Mouse (Mus musculus): ENCODE measurements around the gene Zscan12. TPM values are rescaled to one million over a fixed set of nuclear protein-coding genes. Genes with fewer than 3 reads are reported as not detected.

Gene Zscan12
- total and polyA plus RNA-seq, 2 experiments from 2014 or later: 5.3 to 7.7 TPM

DNA sequence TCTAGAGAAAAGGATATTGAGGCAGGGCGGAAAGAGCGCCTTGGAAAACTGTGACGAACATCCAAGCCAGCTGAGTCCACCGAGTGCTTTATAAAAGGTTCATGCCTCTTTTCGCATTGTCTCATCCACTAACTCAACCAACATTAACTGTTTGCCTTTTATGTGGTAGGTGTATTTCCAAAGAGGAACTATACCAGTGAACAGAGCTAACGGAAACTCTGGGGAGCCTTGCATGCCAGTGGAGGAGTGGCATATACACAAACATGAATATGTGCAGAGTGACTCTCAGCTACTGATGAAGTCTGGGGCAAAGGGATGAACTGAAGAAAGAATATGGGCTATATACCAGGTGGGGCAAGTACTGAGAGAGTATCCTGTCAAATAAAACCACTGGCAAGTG, 39.2 kb upstream of the Zscan12 start:
- Histone ChIP-seq H3K9me3 (ENCODE audit: low read length) (no peaks in the 10 kb centered on the region), H3K27me3 (ENCODE audit: insufficient read depth, low read length) (no peaks in the 10 kb centered on the region), H3K4me1 (ENCODE audit: insufficient read depth, low read length) (no peaks in the 10 kb centered on the region), H3K9ac (replicated peaks; ENCODE audit: low read length) (no peak overlapping the region), H3K27ac (no peak overlapping the region), H3K4me2 (ENCODE audit: low read depth, low read length) (peak overlapping the region; percentile 58), H3K4me3 (ENCODE audit: low read length) (peak overlapping the region; percentile 40), H3K36me3 (ENCODE audit: insufficient read depth, low read length) (no peaks in the 10 kb centered on the region)
- ATAC-seq (no peak), DNase-seq (ENCODE audit: low spot score) (no peak)
- WGBS: 62% methylated on average over 6 of the region's 6 CpGs
- no peak for TF ChIP-seq CTCF (IDR thresholded peaks at IDR 0.05; ENCODE audit: low read depth)

DNA sequence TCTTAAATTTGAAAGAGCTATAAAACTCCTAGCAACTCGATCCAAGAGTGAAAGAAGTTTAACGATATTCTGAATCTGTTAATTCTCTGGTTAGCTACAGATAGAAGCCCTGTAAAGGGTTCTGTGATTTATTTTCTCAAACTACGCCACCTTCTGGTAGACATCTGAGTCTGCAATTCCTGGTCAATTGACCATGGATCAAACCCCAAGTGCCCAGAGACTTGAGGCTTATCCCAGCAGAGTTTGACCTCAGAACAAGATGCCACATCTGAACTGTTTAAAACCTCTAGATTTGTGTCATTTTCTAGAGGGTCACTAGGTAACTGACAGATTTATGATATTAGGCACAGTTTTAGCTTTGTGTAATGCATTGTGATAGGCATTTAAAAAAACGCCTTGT, 36.4 kb upstream of the Zscan12 start:
- DNase-seq (ENCODE audit: low spot score) (peak; percentile 66), ATAC-seq (peak; percentile 46)
- Histone ChIP-seq H3K4me1 (ENCODE audit: insufficient read depth, low read length) (no peaks in the 10 kb centered on the region), H3K27ac (no peak overlapping the region), H3K36me3 (ENCODE audit: insufficient read depth, low read length) (no peaks in the 10 kb centered on the region), H3K9ac (replicated peaks; ENCODE audit: low read length) (no peak overlapping the region), H3K9me3 (ENCODE audit: low read length) (no peaks in the 10 kb centered on the region), H3K27me3 (ENCODE audit: insufficient read depth, low read length) (no peaks in the 10 kb centered on the region), H3K4me2 (ENCODE audit: low read depth, low read length) (peak overlapping the region; percentile 68), H3K4me3 (ENCODE audit: low read length) (peak overlapping the region; percentile 40)
- TF ChIP-seq CTCF (IDR thresholded peaks at IDR 0.05; ENCODE audit: low read depth): peak; percentile 60
- 10% methylated on average over 4 of the region's 4 CpGs for WGBS

DNA sequence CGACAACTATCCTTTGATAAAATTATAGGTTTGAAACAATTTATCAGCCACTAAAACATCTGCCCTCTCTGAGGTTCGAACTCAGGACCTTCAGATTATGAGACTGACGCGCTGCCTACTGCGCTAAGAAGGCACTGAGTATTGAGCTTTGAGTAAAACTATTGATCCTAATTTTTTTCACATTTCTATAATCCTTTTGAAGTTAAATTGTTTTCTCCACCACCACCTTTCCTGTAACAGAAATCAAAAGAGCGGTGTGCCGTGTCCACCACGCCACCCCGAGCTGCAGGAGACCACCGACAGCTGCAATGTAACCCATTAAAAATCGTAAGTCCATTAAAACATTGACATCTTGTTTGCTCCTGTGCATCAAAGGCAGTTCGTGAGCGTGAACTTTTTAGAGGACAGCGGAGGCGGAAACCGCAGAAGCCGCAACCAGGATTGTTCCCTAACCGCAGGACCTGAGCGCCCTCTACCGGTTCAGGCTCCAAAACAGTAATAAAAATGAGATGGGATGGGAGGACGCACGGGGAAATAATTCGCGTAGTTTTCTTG, 35.9 kb upstream of the Zscan12 start:
- H3K36me3 ChIP-seq (ENCODE audit: insufficient read depth, low read length): no peaks in the 10 kb centered on the region
- no peak overlapping the region for H3K9ac ChIP-seq (replicated peaks; ENCODE audit: low read length)

DNA sequence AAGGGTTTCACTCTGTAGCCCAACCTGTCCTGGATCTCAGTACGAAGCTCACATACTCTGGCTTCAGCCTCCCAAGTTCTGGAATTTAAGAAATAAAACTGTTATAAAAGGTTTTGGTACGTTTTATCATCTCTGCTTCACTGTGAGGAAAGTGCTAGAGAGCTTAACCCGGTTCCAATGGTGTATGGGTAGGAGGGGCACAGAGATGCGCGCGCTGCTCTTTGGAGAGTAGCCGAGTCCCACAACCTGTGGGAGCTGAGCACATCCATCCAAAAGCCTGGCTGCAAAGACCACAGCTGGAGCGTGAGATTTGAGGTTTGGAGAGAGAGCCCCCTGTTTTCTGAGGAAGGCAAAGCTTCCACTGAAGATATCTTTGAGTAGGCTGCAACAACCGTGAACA, 35.2 kb upstream of the Zscan12 start:
- Histone ChIP-seq H3K4me2 (ENCODE audit: low read depth, low read length) (peak overlapping the region; percentile 68), H3K9me3 (ENCODE audit: low read length) (no peaks in the 10 kb centered on the region), H3K4me3 (ENCODE audit: low read length) (peak overlapping the region; percentile 40), H3K9ac (replicated peaks; ENCODE audit: low read length) (no peak overlapping the region), H3K27ac (no peak overlapping the region), H3K27me3 (ENCODE audit: insufficient read depth, low read length) (no peaks in the 10 kb centered on the region), H3K4me1 (ENCODE audit: insufficient read depth, low read length) (no peaks in the 10 kb centered on the region), H3K36me3 (ENCODE audit: insufficient read depth, low read length) (no peaks in the 10 kb centered on the region)
- peak; percentile 42 for DNase-seq (ENCODE audit: low spot score)
- ATAC-seq: no peak
- TF ChIP-seq CTCF (IDR thresholded peaks at IDR 0.05; ENCODE audit: low read depth): no peak
- 2% methylated on average over 9 of the region's 9 CpGs for WGBS

More for the DNA sequence above, 35.9 kb upstream of the Zscan12 start:
- DNase-seq (ENCODE audit: low spot score): peak; percentile 93
- ATAC-seq: peak; percentile 80
- no peak overlapping the region for H3K27ac ChIP-seq
- H3K9me3 ChIP-seq (ENCODE audit: low read length): no peaks in the 10 kb centered on the region
- peak overlapping the region; percentile 40 for H3K4me3 ChIP-seq (ENCODE audit: low read length)
- WGBS: under 1% methylated on average over 24 of the region's 24 CpGs
- peak overlapping the region; percentile 68 for H3K4me2 ChIP-seq (ENCODE audit: low read depth, low read length)
- no peaks in the 10 kb centered on the region for H3K4me1 ChIP-seq (ENCODE audit: insufficient read depth, low read length)
- TF ChIP-seq CTCF (IDR thresholded peaks at IDR 0.05; ENCODE audit: low read depth): peak; percentile 86
- no peaks in the 10 kb centered on the region for H3K27me3 ChIP-seq (ENCODE audit: insufficient read depth, low read length)

DNA sequence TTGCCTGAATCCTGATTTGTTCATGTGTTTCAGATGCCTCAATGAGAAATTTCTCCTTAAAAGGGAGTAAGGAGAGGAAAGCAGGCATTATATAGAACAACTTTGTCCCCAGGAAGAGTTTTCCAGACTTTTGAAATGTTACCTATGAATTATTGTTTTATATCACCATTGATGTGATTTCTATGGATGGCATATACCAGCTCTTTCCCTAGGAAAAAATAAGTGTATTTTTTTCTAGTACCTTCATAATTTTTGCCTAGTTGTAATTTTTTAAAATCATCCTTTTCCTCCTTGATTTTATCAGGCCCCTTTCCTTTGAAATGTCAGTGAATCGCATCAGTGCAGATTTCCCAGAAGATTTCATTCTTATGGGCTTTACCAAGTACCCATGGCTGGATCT, 16.0 kb upstream of the Zscan12 start, which contains the start of gene Olfr1367:
Gene Olfr1367, plus strand, starts transcription at position 301 of the 400 bp plus-strand sequence.
- ATAC-seq: no peak
- H3K4me2 ChIP-seq (ENCODE audit: low read depth, low read length): no peak within 1 kb of the TSS
- no peak for TF ChIP-seq CTCF (IDR thresholded peaks at IDR 0.05; ENCODE audit: low read depth)
- no peaks in the 10 kb centered on the region for H3K36me3 ChIP-seq (ENCODE audit: insufficient read depth, low read length)
- H3K4me3 ChIP-seq (ENCODE audit: low read length): no peak within 1 kb of the TSS
- no peak within 1 kb of the TSS for H3K27ac ChIP-seq
- WGBS: 83% methylated on average over 1 of the region's 1 CpGs
- DNase-seq (ENCODE audit: low spot score): no peak
- H3K9ac ChIP-seq (replicated peaks; ENCODE audit: low read length): no peak within 1 kb of the TSS
- no peaks in the 10 kb centered on the region for H3K4me1 ChIP-seq (ENCODE audit: insufficient read depth, low read length)
- H3K27me3 ChIP-seq (ENCODE audit: insufficient read depth, low read length): no peaks in the 10 kb centered on the region
- no peaks in the 10 kb centered on the region for H3K9me3 ChIP-seq (ENCODE audit: low read length)

DNA sequence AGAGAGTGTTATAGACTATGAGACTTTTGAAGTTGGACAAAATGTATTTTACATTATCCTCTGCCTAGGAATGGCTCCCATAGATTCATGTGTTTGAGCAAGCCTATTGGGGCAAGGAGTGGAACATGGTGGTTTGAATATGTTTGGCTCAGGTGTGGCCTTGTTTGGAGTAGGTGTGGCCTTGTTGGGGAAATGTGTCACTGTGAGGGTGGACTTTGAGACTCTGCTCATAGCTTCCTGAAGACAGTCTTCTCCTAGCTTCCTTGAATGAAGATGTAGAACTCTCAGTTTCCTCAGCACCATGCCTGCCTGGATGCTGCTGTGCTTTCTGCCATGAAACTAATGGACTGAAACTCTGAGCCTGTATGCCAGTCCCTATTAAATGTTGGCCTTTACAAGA, 12.0 kb upstream of the Zscan12 start:
- H3K36me3 ChIP-seq (ENCODE audit: insufficient read depth, low read length): no peaks in the 10 kb centered on the region
- no peak for TF ChIP-seq CTCF (IDR thresholded peaks at IDR 0.05; ENCODE audit: low read depth)
- DNase-seq (ENCODE audit: low spot score) (no peak), ATAC-seq (no peak)
- no peak overlapping the region for H3K4me2 ChIP-seq (ENCODE audit: low read depth, low read length)
- no peaks in the 10 kb centered on the region for H3K27me3 ChIP-seq (ENCODE audit: insufficient read depth, low read length)
- no peak overlapping the region for H3K9ac ChIP-seq (replicated peaks; ENCODE audit: low read length)
- H3K4me1 ChIP-seq (ENCODE audit: insufficient read depth, low read length): no peaks in the 10 kb centered on the region
- no peak overlapping the region for H3K4me3 ChIP-seq (ENCODE audit: low read length)
- H3K27ac ChIP-seq: no peak overlapping the region
- no peaks in the 10 kb centered on the region for H3K9me3 ChIP-seq (ENCODE audit: low read length)

DNA sequence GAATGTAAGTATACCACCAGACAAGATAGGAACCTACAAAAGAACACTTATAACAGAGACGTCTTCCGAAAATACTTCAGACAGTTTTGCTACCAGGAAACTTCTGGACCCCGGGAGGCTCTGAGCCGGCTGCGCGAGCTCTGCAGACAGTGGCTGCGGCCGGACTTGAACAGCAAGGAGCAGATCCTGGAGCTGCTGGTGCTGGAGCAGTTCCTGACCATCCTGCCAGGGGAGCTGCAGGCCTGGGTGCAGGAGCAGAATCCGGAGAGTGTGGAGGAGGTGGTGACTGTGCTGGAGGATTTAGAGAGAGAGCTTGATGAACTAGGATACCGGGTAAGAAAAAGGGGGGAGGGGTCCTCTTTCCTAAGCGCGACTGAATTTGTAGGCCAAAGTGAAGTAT, 1.1 kb downstream of the Zscan12 start:
- peak overlapping the region; percentile 84; the same call in 1 of the 2 replicates for H3K9ac ChIP-seq (replicated peaks; ENCODE audit: low read length)
- no peak for ATAC-seq

More for the DNA sequence above, 1.1 kb downstream of the Zscan12 start:
- H3K4me3 ChIP-seq (ENCODE audit: low read length): peak overlapping the region; percentile 85
- H3K4me1 ChIP-seq (ENCODE audit: insufficient read depth, low read length): peaks cover 8% of the 10 kb centered on the region; the same call in 1 of the 2 replicates
- no peaks in the 10 kb centered on the region for H3K9me3 ChIP-seq (ENCODE audit: low read length)
- no peak for DNase-seq (ENCODE audit: low spot score)
- no peak for TF ChIP-seq CTCF (IDR thresholded peaks at IDR 0.05; ENCODE audit: low read depth)
- H3K4me2 ChIP-seq (ENCODE audit: low read depth, low read length): peak overlapping the region; percentile 73
- no peaks in the 10 kb centered on the region for H3K27me3 ChIP-seq (ENCODE audit: insufficient read depth, low read length)
- peaks cover 1% of the 10 kb centered on the region; the same call in 1 of the 2 replicates for H3K36me3 ChIP-seq (ENCODE audit: insufficient read depth, low read length)
- 64% methylated on average over 12 of the region's 12 CpGs for WGBS
- no peak overlapping the region for H3K27ac ChIP-seq

Measured in hindbrain, postnatal 0 days (tissue).